In genomic region chr5:27677247-27677666, GRCm38 (mm10) we compare ENCODE assay signal across 9 mouse cellular contexts.
DNase-seq lines count a peak whose midpoint lies in the region; ATAC-seq and TF ChIP-seq lines count a peak whose summit lies in the region.
"Had no signal": no experiment of that assay in that cellular context is flagged by ENCODE, and none has a peak within 500 bp of the region (broad histone marks: within the 10 kb centered on the region; RNA-seq: fewer than 3 reads in every experiment).

No protein-coding gene starts in this region.

- peak; percentile 70; the same call in 1 of the 2 replicates for ATAC-seq in hindbrain, embryonic 14.5 days (ENCODE audit: low FRiP score)
- ATAC-seq in midbrain, embryonic 14.5 days (ENCODE audit: low FRiP score, low TSS enrichment) = 0 out of 2 replicates have a peak, but pooled peaks have one; percentile 34
- ATAC-seq in inflammation-experienced regulatory T-cells, adult 6 months = no peak

- H3K9ac ChIP-seq in hindbrain, embryonic 14.5 days = no peak overlapping the region
- no peak overlapping the region for H3K9ac ChIP-seq in midbrain, embryonic 14.5 days (replicated peaks; ENCODE audit: low read length)
- H3K9ac ChIP-seq: heart, embryonic 15.5 days had no signal

- H3K36me3 ChIP-seq in hindbrain, embryonic 14.5 days (replicated peaks; ENCODE audit: control insufficient read depth, insufficient read depth) = peaks cover 13% of the 10 kb centered on the region
- peaks cover 6% of the 10 kb centered on the region; the same call in 1 of the 2 replicates for H3K36me3 ChIP-seq in midbrain, embryonic 14.5 days (ENCODE audit: control insufficient read depth, insufficient read depth, low read length)
- H3K36me3 ChIP-seq: heart, embryonic 15.5 days had no signal

- DNase-seq in gastrocnemius, postnatal 10 days = peak; percentile 23
- no peak for DNase-seq in gastrocnemius, postnatal 36 days
- peak; percentile 12 for DNase-seq in adipocyte (ENCODE audit: low spot score)
- DNase-seq in hindbrain, embryonic 14.5 days (ENCODE audit: low spot score) = no peak
- DNase-seq in left cerebral cortex, adult 2 months (ENCODE audit: extremely low spot score in 1 of 2, low spot score in 2 of 2) = peak; percentile 67 to 71
- peak; percentile 75 for DNase-seq in midbrain, embryonic 14.5 days

- 62% methylated on average over 5 of the region's 5 CpGs for WGBS in hindbrain, embryonic 14.5 days
- WGBS in midbrain, embryonic 14.5 days = 49% methylated on average over 5 of the region's 5 CpGs

- TF ChIP-seq CTCF in cortical plate, adult 2 months (IDR thresholded peaks at IDR 0.05; ENCODE audit: extremely low read depth, insufficient read depth, low read length) = peak; percentile 79
- peak; percentile 80 for TF ChIP-seq CTCF in left cerebral cortex, adult 2 months (IDR thresholded peaks at IDR 0.05)

- H3K4me1 ChIP-seq in cortical plate, adult 2 months (ENCODE audit: control insufficient read depth, insufficient read depth, low read length) = peaks cover 6% of the 10 kb centered on the region
- H3K4me1 ChIP-seq in hindbrain, embryonic 14.5 days (replicated peaks; ENCODE audit: control insufficient read depth, insufficient read depth, low read length) = no peaks in the 10 kb centered on the region
- H3K4me1 ChIP-seq in midbrain, embryonic 14.5 days (ENCODE audit: control insufficient read depth, insufficient read depth, low read length) = no peaks in the 10 kb centered on the region
- H3K4me1 ChIP-seq: heart, embryonic 15.5 days had no signal

- H3K27me3 ChIP-seq in hindbrain, embryonic 14.5 days (ENCODE audit: control insufficient read depth, insufficient read depth, low read length) = no peaks in the 10 kb centered on the region
- H3K27me3 ChIP-seq in midbrain, embryonic 14.5 days (ENCODE audit: control insufficient read depth, insufficient read depth, low read length) = no peaks in the 10 kb centered on the region
- H3K27me3 ChIP-seq: heart, embryonic 15.5 days had no signal

- no peak overlapping the region for H3K4me2 ChIP-seq in hindbrain, embryonic 14.5 days (replicated peaks)
- H3K4me2 ChIP-seq in midbrain, embryonic 14.5 days (ENCODE audit: low read length) = no peak overlapping the region
- H3K4me2 ChIP-seq: heart, embryonic 15.5 days had no signal

- no peak overlapping the region for H3K27ac ChIP-seq in cortical plate, adult 2 months (ENCODE audit: insufficient read depth, low read length)
- no peak overlapping the region for H3K27ac ChIP-seq in hindbrain, embryonic 14.5 days
- peak overlapping the region; percentile 40; the same call in 1 of the 2 replicates for H3K27ac ChIP-seq in left cerebral cortex, adult 2 months
- H3K27ac ChIP-seq in midbrain, embryonic 14.5 days (replicated peaks; ENCODE audit: low read depth, low read length) = no peak overlapping the region
- H3K27ac ChIP-seq: heart, embryonic 15.5 days had no signal

- no peak overlapping the region for H3K4me3 ChIP-seq in cortical plate, adult 2 months (ENCODE audit: insufficient read depth, low read length)
- H3K4me3 ChIP-seq in hindbrain, embryonic 14.5 days (replicated peaks; ENCODE audit: low read length) = no peak overlapping the region
- H3K4me3 ChIP-seq in left cerebral cortex, adult 2 months = no peak overlapping the region
- H3K4me3 ChIP-seq in midbrain, embryonic 14.5 days (replicated peaks; ENCODE audit: low read depth, low read length) = no peak overlapping the region
- H3K4me3 ChIP-seq: heart, embryonic 15.5 days had no signal

- intact Hi-C loops in gastrocnemius, postnatal 36 days (cut with DNase I) = no loop called here
- intact Hi-C loops in left cerebral cortex, adult 2 months (cut with DNase I) = loop anchor here (2.0 to 5.0 kb wide), 2 partner anchors 54 to 415 kb away; no protein-coding TSS in a partner anchor

- no peak for TF ChIP-seq POLR2A in cortical plate, adult 2 months (IDR thresholded peaks at IDR 0.05; ENCODE audit: extremely low read depth, insufficient read depth, low read length)

- H3K9me3 ChIP-seq in hindbrain, embryonic 14.5 days (ENCODE audit: control insufficient read depth, low read length) = no peaks in the 10 kb centered on the region
- no peaks in the 10 kb centered on the region for H3K9me3 ChIP-seq in midbrain, embryonic 14.5 days (ENCODE audit: control insufficient read depth, low read length)
- H3K9me3 ChIP-seq: heart, embryonic 15.5 days had no signal

Comparison
In these comparisons a context has a peak if more than half of its experiments do, and no peak if none do; other contexts are left out.
1. DNase-seq: peak in gastrocnemius, postnatal 10 days (single experiment), adipocyte (single experiment), left cerebral cortex, adult 2 months (2 of 2) and midbrain, embryonic 14.5 days (single experiment); none in gastrocnemius, postnatal 36 days (0 of 2) and hindbrain, embryonic 14.5 days (single experiment).